Mouse (Mus musculus) cortical plate, adult 2 months (tissue): Measurements from ENCODE around the gene Fbxo42.

Experiments
- CTCF ChIP-seq: fragments of 200-500 bp; IDR thresholded peaks from 2 replicates; pipeline ENCODE4 v1.5.1; 2011; ENCODE audit warnings: mild to moderate bottlenecking, control low read depth, low read length; ENCODE audit not compliant: insufficient read depth; ENCODE audit errors: extremely low read depth
- POLR2A ChIP-seq: fragments of 200-500 bp; IDR thresholded peaks from 2 replicates; pipeline ENCODE4 v1.6.1; 2011; ENCODE audit warnings: mild to moderate bottlenecking, low read length, control low read depth; ENCODE audit not compliant: insufficient read depth; ENCODE audit errors: extremely low read depth

DNA sequence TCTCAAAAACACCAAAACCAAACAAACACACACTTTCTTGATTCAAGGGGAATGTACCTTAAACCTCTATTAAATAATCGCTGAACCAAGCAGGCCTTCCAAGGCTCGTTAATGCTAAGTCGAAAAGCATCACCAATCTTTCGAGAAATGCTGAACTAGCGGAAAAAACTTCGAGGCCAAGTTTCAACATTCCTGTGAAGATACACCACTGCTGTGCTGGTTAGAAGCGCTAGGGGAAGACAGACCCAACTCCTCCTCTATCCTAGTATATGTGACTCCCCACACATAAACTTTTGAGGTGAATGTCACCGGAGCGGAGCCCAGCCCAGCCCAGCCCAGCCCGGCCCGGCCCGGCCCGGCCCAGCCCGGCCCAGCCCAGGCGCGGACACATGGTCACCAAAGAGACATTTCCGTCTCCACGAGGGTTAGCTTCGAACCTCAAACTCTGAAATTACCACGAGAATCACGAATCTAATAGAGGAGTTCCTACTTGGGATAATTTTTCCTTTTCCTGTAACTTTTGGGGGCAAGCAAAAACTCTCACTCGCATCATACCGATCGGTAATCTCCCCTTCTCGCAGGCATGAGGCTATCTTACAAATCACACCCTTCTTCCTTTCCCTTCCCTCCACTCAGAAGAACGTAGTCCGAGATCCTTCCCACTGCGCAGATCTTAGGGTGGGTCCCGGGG is 9.1 kb upstream of the Fbxo42 start:
- TF ChIP-seq POLR2A = no peak
- TF ChIP-seq CTCF = no peak
